Mouse (Mus musculus): Measurements from ENCODE around the gene Dennd4c. TPM values are rescaled to one million over a fixed set of nuclear protein-coding genes. Genes with fewer than 3 reads are reported as not detected.

Gene Dennd4c
- 7.5 TPM for polyA plus RNA-seq (2017; shearing (Covaris generic))

DNA sequence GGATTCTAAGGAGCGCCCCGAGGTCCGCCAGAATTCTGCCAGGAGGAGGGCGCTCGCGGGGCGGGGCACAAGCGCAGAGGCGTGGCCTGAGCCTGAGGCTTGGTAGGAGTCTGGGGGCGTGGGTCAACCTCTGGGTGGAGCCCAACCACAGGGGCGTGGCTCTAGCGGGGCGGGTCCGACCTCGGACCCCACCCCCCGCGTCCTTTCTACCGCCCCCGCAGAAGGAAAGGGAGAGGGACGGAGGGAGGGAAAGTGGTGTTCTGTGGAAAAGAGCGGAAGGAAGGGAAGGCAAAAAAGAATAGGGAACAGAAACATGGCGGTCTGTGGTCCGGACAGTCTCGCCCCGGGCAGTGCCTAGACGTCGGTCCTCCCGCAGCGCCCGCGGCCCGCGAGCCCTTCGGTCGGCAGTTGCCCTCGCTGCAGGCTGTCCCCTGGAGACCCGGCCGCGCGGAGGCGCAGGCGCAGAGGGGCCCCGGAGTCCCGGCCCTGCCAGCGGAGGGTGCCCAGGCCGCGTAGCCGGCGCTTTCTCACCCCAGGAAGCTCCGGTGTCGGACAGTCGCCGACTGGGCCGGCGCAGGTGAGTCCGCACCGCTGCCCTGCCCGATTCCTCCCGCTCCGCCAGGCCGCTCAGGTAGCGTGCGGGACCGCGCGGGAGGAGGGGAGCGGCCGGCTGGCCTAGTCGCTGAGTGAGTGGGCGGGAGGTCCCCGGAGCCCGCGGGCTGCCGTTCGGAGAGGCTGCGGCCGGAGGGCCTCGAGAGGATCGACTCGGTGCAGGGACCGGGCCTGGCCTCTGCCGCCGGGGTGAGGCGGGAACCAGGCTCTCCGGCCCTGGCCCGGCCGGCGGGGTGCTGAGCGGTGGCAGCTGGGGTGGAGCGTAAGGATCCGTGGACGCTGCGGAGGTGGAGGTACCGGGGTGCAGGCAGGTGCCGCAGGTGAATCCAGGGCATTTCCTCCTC, at the start of gene Dennd4c:
TSS of gene Dennd4c (plus strand) at position 220 of the 956 bp plus-strand sequence.

DNA sequence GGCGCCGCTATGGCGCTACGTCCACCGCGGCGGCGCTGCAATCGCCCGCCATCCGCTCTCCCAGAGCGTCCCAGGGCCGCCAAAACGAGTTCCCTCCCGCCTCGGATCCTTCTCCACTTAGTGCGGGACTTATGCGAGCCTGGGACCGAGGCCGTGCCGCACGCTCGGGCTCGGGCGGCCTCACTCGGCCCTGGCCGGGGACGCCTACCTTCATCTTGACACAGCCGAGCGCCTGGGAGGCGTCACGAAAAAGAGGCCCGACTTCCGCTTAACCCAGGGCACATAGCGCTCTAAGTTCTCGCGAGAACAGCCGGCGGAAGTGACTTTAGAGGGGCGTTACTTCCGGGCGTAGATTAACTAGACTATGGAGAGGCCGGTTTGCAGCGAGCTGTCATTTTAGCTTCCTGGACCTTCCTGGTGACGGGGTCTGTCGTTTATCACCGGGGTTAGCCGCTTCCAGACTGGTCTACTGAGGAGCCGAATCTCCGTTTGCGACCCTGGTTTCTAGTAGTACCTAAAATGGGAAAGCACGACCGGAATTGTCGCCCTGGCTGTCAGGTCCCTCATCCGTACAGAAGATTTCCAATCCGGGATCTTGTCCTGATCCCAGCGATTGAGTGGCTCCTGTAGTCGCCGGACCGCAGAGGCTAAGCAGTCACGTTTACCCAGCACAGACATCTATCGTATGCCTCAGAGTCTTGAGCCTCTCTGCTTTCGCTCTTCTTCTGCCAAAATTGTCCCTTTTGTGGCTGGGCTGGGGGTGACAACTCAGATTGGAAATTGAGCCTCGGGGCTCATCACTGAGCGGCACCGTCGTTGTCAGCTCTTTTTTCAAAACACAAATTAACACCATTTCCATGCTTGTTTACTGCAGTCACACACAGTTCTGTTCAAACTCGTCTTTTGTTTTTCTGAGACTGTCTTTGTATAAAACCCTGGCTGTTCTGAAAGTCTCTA, 109.0 kb downstream of the Dennd4c start, which contains the start of gene Rps6:
TSS of gene Rps6 (minus strand) at position 300 of the 957 bp plus-strand sequence.

DNA sequence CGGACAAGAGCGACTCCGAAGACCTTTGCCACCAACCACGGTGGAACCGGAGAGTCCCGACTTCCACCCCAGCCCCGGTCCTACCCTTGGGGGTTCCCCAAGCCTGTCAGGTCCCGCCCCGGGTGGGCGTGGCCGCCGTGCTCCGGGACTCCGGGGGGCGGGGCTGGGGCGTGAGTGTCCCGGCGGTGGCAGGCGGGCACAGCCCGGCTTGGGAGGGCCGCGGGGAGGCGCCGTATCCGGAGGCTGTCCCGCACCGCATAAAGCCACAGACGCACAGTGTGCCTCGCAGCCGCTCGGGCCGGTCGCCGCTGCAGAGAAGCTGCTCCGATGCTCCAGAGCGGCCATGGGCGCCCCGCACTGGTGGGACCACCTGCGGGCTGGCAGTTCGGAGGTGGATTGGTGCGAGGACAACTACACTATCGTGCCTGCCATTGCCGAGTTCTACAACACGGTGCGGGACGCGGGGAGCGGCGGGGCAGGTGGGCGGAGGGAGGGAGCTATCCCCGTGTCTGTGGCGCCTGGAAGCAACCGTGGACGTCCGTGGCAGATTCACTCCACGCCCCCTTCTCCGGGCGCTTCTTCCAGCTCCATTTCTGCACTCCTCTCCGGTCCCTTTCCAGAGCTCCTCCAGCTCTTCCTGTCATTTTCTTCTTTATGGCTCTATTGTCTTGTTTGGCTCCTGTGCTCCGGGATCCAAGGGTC, 125.9 kb downstream of the Dennd4c start, which contains the start of gene Acer2:
TSS of gene Acer2 (plus strand) at position 251 of the 702 bp plus-strand sequence.

Other genes with a start within 250 kb of the Dennd4c start
- not detected for gene Saxo1, start 190.2 kb upstream of the Dennd4c start, polyA plus RNA-seq (2017; shearing (Covaris generic))
- gene Rraga, start 172.9 kb upstream of the Dennd4c start, polyA plus RNA-seq (2017; shearing (Covaris generic)), result 58.7 TPM
- gene Haus6, start 136.5 kb upstream of the Dennd4c start, polyA plus RNA-seq (2017; shearing (Covaris generic)), result 24.2 TPM
- gene Plin2, start 78.5 kb upstream of the Dennd4c start, polyA plus RNA-seq (2017; shearing (Covaris generic)), result 35.4 TPM
- gene Rps6, start 108.9 kb downstream of the Dennd4c start, polyA plus RNA-seq (2017; shearing (Covaris generic)), result 682 TPM
- 12.1 TPM for gene Acer2, start 125.8 kb downstream of the Dennd4c start, polyA plus RNA-seq (2017; shearing (Covaris generic))